Mouse (Mus musculus) midbrain, embryonic 15.5 days (tissue): ENCODE measurements around the gene Yy1. TPM values are rescaled to one million over a fixed set of nuclear protein-coding genes. Genes with fewer than 3 reads are reported as not detected.

ENCODE experiments used
- ATAC-seq: fragments of 200-750 bp; cut with Nextera tagmentation; replicated peaks from 2 replicates; pipeline ENCODE4 v1.8.0; 2017; ENCODE audit warnings: moderate TSS enrichment
- H3K27ac ChIP-seq: fragments of 300-500 bp; sonication (generic); 2 replicates; pipeline ENCODE4 v1.5.1; 2015; ENCODE audit warnings: mild to moderate bottlenecking, inconsistent platforms
- H3K27me3 ChIP-seq: fragments of 300-500 bp; sonication (generic); replicated peaks from 2 replicates; pipeline ENCODE4 v1.6.1; 2015; ENCODE audit warnings: inconsistent platforms
- H3K36me3 ChIP-seq: fragments of 300-500 bp; sonication (generic); replicated peaks from 2 replicates; pipeline ENCODE4 v1.6.1; 2015; ENCODE audit warnings: inconsistent platforms
- H3K4me1 ChIP-seq: fragments of 300-500 bp; sonication (generic); 2 replicates; pipeline ENCODE4 v1.6.1; 2015; ENCODE audit warnings: inconsistent platforms
- H3K4me2 ChIP-seq: fragments of 300-500 bp; sonication (generic); 2 replicates; pipeline ENCODE4 v1.6.1; 2015; ENCODE audit warnings: inconsistent platforms, mild to moderate bottlenecking, moderate library complexity
- H3K4me3 ChIP-seq: fragments of 300-500 bp; sonication (generic); 2 replicates; pipeline ENCODE4 v1.5.1; 2015; ENCODE audit warnings: mild to moderate bottlenecking, inconsistent platforms
- H3K9ac ChIP-seq: fragments of 300-500 bp; sonication (generic); 2 replicates; pipeline ENCODE4 v1.6.1; 2015; ENCODE audit warnings: mild to moderate bottlenecking, inconsistent platforms
- H3K9me3 ChIP-seq: fragments of 300-500 bp; sonication (generic); 2 replicates; pipeline ENCODE4 v1.6.1; 2016; ENCODE audit warnings: inconsistent platforms
- WGBS: fragments of 180-500 bp; shearing (Covaris S2); methylation state at CpG from one replicate; pipeline ENCODE4 v1.1.7; 2015; ENCODE audit warnings: mixed read lengths; 5-methylcytosine and 5-hydroxymethylcytosine counted together
- polyA plus RNA-seq: library from polyadenylated mRNA; unstranded; fragments of >200 nt; fragmentation: Nextera tagmentation; extraction: Ambion mirVana; gene quantifications from 2 replicates; pipeline ENCODE4 v1.2.1, GENCODE M21; 2015

The Yy1 gene
- 12.9 TPM in 2 replicates for polyA plus RNA-seq

GRCm38 (mm10) chr12:108792546-108793452, at the start of gene Yy1:
Gene Yy1 (plus strand): TSS chr12:108792973.
- WGBS = under 1% methylated on average over 98 of the region's 127 CpGs
- Histone ChIP-seq H3K36me3 (no peaks in the 10 kb centered on the region), H3K27me3 (no peaks in the 10 kb centered on the region), H3K27ac (peak within 1 kb of the TSS; percentile 99), H3K4me1 (peaks cover 43% of the 10 kb centered on the region), H3K4me3 (peak within 1 kb of the TSS; percentile 70), H3K4me2 (peak within 1 kb of the TSS; percentile 49), H3K9me3 (no peaks in the 10 kb centered on the region), H3K9ac (peak within 1 kb of the TSS; percentile 73)
- ATAC-seq = peak; percentile 95

GRCm38 (mm10) chr12:108745990-108746389, 46.8 kb upstream of the Yy1 start:
- no peak overlapping the region for H3K9ac ChIP-seq
- no peaks in the 10 kb centered on the region for H3K9me3 ChIP-seq
- no peak overlapping the region for H3K4me2 ChIP-seq
- no peak for ATAC-seq
- H3K27ac ChIP-seq = no peak overlapping the region
- no peaks in the 10 kb centered on the region for H3K36me3 ChIP-seq
- no peak overlapping the region for H3K4me3 ChIP-seq
- H3K4me1 ChIP-seq = no peaks in the 10 kb centered on the region
- H3K27me3 ChIP-seq = no peaks in the 10 kb centered on the region

- Histone ChIP-seq H3K4me3 (no peak overlapping the region), H3K9me3 (no peaks in the 10 kb centered on the region), H3K9ac (no peak overlapping the region), H3K4me1 (no peaks in the 10 kb centered on the region), H3K4me2 (no peak overlapping the region), H3K27ac (no peak overlapping the region), H3K27me3 (no peaks in the 10 kb centered on the region), H3K36me3 (no peaks in the 10 kb centered on the region)
- 55% methylated on average over 6 of the region's 6 CpGs for WGBS
- no peak for ATAC-seq
Observed at GRCm38 (mm10) chr12:108749019-108749418, 43.8 kb upstream of the Yy1 start.

GRCm38 (mm10) chr12:108749454-108749853, 43.3 kb upstream of the Yy1 start:
- no peaks in the 10 kb centered on the region for H3K36me3 ChIP-seq
- no peaks in the 10 kb centered on the region for H3K9me3 ChIP-seq
- no peak overlapping the region for H3K27ac ChIP-seq
- H3K4me1 ChIP-seq = no peaks in the 10 kb centered on the region
- no peak for ATAC-seq
- H3K27me3 ChIP-seq = no peaks in the 10 kb centered on the region
- H3K4me2 ChIP-seq = no peak overlapping the region
- WGBS = 85% methylated on average over 9 of the region's 9 CpGs
- H3K4me3 ChIP-seq = no peak overlapping the region
- H3K9ac ChIP-seq = no peak overlapping the region

GRCm38 (mm10) chr12:108750226-108750625, 42.5 kb upstream of the Yy1 start:
- no peaks in the 10 kb centered on the region for H3K4me1 ChIP-seq
- no peak overlapping the region for H3K27ac ChIP-seq
- H3K27me3 ChIP-seq = no peaks in the 10 kb centered on the region
- H3K4me2 ChIP-seq = no peak overlapping the region
- H3K9me3 ChIP-seq = no peaks in the 10 kb centered on the region
- no peaks in the 10 kb centered on the region for H3K36me3 ChIP-seq
- no peak overlapping the region for H3K9ac ChIP-seq
- H3K4me3 ChIP-seq = no peak overlapping the region
- 80% methylated on average over 3 of the region's 3 CpGs for WGBS
- ATAC-seq = no peak

- no peak overlapping the region for H3K27ac ChIP-seq
- H3K9me3 ChIP-seq = no peaks in the 10 kb centered on the region
- H3K27me3 ChIP-seq = no peaks in the 10 kb centered on the region
- no peak for ATAC-seq
- no peak overlapping the region for H3K4me2 ChIP-seq
- no peak overlapping the region for H3K4me3 ChIP-seq
- no peak overlapping the region for H3K9ac ChIP-seq
- 29% methylated on average over 9 of the region's 9 CpGs for WGBS
- no peaks in the 10 kb centered on the region for H3K36me3 ChIP-seq
- no peaks in the 10 kb centered on the region for H3K4me1 ChIP-seq
Observed at GRCm38 (mm10) chr12:108751790-108752189, 41.0 kb upstream of the Yy1 start.

- Histone ChIP-seq H3K9ac (no peak overlapping the region), H3K27me3 (no peaks in the 10 kb centered on the region), H3K27ac (no peak overlapping the region), H3K36me3 (no peaks in the 10 kb centered on the region), H3K9me3 (no peaks in the 10 kb centered on the region), H3K4me1 (no peaks in the 10 kb centered on the region), H3K4me2 (no peak overlapping the region), H3K4me3 (no peak overlapping the region)
- 81% methylated on average over 21 of the region's 21 CpGs for WGBS
- ATAC-seq = no peak
Observed at GRCm38 (mm10) chr12:108755141-108755540, 37.6 kb upstream of the Yy1 start.

- Histone ChIP-seq H3K9ac (no peak overlapping the region), H3K4me1 (no peaks in the 10 kb centered on the region), H3K4me3 (no peak overlapping the region), H3K4me2 (no peak overlapping the region), H3K27me3 (no peaks in the 10 kb centered on the region), H3K36me3 (no peaks in the 10 kb centered on the region), H3K27ac (no peak overlapping the region), H3K9me3 (no peaks in the 10 kb centered on the region)
- no peak for ATAC-seq
- 92% methylated on average over 10 of the region's 10 CpGs for WGBS
Observed at GRCm38 (mm10) chr12:108756611-108757010, 36.2 kb upstream of the Yy1 start.

- no peaks in the 10 kb centered on the region for H3K4me1 ChIP-seq
- peak overlapping the region; percentile 56; the same call in 1 of the 2 replicates for H3K27ac ChIP-seq
- no peaks in the 10 kb centered on the region for H3K9me3 ChIP-seq
- no peaks in the 10 kb centered on the region for H3K27me3 ChIP-seq
- peak overlapping the region; percentile 72 for H3K9ac ChIP-seq
- peak overlapping the region; percentile 83 for H3K4me2 ChIP-seq
- H3K36me3 ChIP-seq = no peaks in the 10 kb centered on the region
- WGBS = under 1% methylated on average over 41 of the region's 41 CpGs
- peak; percentile 99 for ATAC-seq
- peak overlapping the region; percentile 83 for H3K4me3 ChIP-seq
Observed at GRCm38 (mm10) chr12:108757717-108758257, 35.0 kb upstream of the Yy1 start.

GRCm38 (mm10) chr12:108758273-108758672, 34.5 kb upstream of the Yy1 start:
- Histone ChIP-seq H3K4me3 (peak overlapping the region; percentile 83), H3K4me1 (no peaks in the 10 kb centered on the region), H3K9me3 (no peaks in the 10 kb centered on the region), H3K27ac (no peak overlapping the region), H3K9ac (no peak overlapping the region), H3K27me3 (no peaks in the 10 kb centered on the region), H3K36me3 (no peaks in the 10 kb centered on the region), H3K4me2 (peak overlapping the region; percentile 83)
- no peak for ATAC-seq
- WGBS = 68% methylated on average over 8 of the region's 8 CpGs

GRCm38 (mm10) chr12:108758682-108759081, 34.1 kb upstream of the Yy1 start:
- Histone ChIP-seq H3K4me1 (no peaks in the 10 kb centered on the region), H3K9me3 (no peaks in the 10 kb centered on the region), H3K36me3 (no peaks in the 10 kb centered on the region), H3K9ac (no peak overlapping the region), H3K27me3 (no peaks in the 10 kb centered on the region), H3K4me2 (no peak overlapping the region), H3K27ac (no peak overlapping the region), H3K4me3 (no peak overlapping the region)
- ATAC-seq = 0 out of 2 replicates have a peak, but pooled peaks have one; percentile 3
- 80% methylated on average over 13 of the region's 13 CpGs for WGBS

GRCm38 (mm10) chr12:108759266-108759665, 33.5 kb upstream of the Yy1 start:
- no peaks in the 10 kb centered on the region for H3K9me3 ChIP-seq
- no peak overlapping the region for H3K27ac ChIP-seq
- H3K36me3 ChIP-seq = no peaks in the 10 kb centered on the region

More at GRCm38 (mm10) chr12:108759266-108759665, 33.5 kb upstream of the Yy1 start:
- Histone ChIP-seq H3K4me2 (no peak overlapping the region), H3K27me3 (no peaks in the 10 kb centered on the region), H3K9ac (no peak overlapping the region), H3K4me3 (no peak overlapping the region), H3K4me1 (no peaks in the 10 kb centered on the region)
- WGBS = 79% methylated on average over 11 of the region's 11 CpGs
- no peak for ATAC-seq
